9 mouse cellular contexts compared by ENCODE assay signal in the genomic region with DNA sequence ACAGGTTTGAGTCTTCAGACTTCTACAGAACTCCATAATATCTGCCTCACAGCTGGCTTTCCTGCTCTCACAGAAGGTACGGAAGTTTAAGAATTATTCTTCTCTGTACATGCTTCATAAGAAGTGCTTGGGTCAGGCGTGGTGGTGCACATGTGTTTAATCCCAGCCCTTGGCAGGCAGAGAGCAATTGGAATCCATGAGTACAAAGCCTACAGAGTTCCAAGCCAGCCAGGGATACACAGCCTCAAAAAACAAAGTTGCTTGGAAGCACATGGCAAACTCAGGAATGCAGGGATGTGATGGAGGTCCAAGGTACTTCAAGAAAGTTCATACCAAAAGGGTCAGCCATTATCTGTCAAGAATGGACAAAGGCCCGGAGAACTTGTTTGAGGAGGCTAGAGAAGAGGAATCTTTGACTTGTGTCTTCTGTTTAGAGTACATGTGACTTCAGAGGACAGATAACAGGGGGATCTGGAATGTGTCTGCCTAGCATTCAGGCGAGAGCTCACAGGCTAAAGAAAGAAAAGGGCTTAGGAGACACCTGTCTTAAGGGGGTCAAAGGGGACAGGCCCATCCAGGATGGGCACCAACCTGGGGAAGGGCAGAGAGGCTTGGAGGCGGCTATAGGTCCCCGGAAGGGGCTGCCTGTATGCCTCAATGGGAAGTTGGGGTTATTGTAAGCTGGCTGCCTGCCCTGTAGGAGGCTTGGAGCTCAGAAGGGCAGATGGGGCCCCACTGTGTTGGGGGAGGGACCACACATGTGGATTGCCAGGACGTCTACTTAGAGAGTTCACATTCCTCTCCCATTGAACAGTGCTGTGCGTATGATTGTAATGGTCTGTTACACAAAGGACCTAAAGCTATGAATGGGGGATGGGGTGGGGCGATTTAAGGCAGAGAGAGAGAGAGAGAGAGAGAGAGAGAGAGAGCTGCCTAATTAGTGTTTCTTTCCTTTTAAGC. TPM values are rescaled to one million over a fixed set of nuclear protein-coding genes. Genes with fewer than 3 reads are reported as not detected.
A peak's percentile ranks its signal among the peaks of the same experiment; 100 is the strongest.
DNase-seq lines count a peak whose midpoint lies in the region; ATAC-seq and TF ChIP-seq lines count a peak whose summit lies in the region.
"Had no signal": no experiment of that assay in that cellular context is flagged by ENCODE, and none has a peak within 500 bp of the region (broad histone marks: within the 10 kb centered on the region; RNA-seq: fewer than 3 reads in every experiment).

No protein-coding gene starts in this region.

- H3K36me3 ChIP-seq in midbrain, embryonic 10.5 days: peaks cover 15% of the 10 kb centered on the region
- H3K36me3 ChIP-seq in midbrain, postnatal 0 days (ENCODE audit: insufficient read depth, low read length): no peaks in the 10 kb centered on the region
- H3K36me3 ChIP-seq in forebrain, embryonic 13.5 days (ENCODE audit: poor library complexity, severe bottlenecking): peaks cover 9% of the 10 kb centered on the region; the same call in 1 of the 2 replicates
- H3K36me3 ChIP-seq in limb, embryonic 10.5 days: no peaks in the 10 kb centered on the region

- H3K4me2 ChIP-seq in midbrain, postnatal 0 days (ENCODE audit: low read depth, low read length, poor library complexity, severe bottlenecking): no peak overlapping the region
- H3K4me2 ChIP-seq in forebrain, embryonic 13.5 days: peak overlapping the region; percentile 11

- H3K27me3 ChIP-seq in midbrain, embryonic 10.5 days (ENCODE audit: low read depth, poor library complexity, severe bottlenecking): no peaks in the 10 kb centered on the region
- H3K27me3 ChIP-seq in midbrain, postnatal 0 days (ENCODE audit: insufficient read depth, low read length): no peaks in the 10 kb centered on the region
- no peaks in the 10 kb centered on the region for H3K27me3 ChIP-seq in forebrain, embryonic 13.5 days
- H3K27me3 ChIP-seq in limb, embryonic 10.5 days (ENCODE audit: low read depth, poor library complexity, severe bottlenecking): no peaks in the 10 kb centered on the region

- no peak overlapping the region for H3K9ac ChIP-seq in midbrain, postnatal 0 days (replicated peaks; ENCODE audit: low read length, poor library complexity, severe bottlenecking)
- no peak overlapping the region for H3K9ac ChIP-seq in forebrain, embryonic 13.5 days

- no peak for TF ChIP-seq CTCF in midbrain, postnatal 0 days (IDR thresholded peaks at IDR 0.05)

- H3K27ac ChIP-seq in midbrain, embryonic 10.5 days (replicated peaks): peak overlapping the region; percentile 90
- no peak overlapping the region for H3K27ac ChIP-seq in midbrain, postnatal 0 days (ENCODE audit: low read depth, low read length)
- H3K27ac ChIP-seq in forebrain, embryonic 13.5 days: peak overlapping the region; percentile 55
- H3K27ac ChIP-seq in limb, embryonic 10.5 days: peak overlapping the region; percentile 58
- H3K27ac ChIP-seq: left cerebral cortex, adult 2 months had no signal

- H3K4me3 ChIP-seq in midbrain, embryonic 10.5 days: peak overlapping the region; percentile 9; the same call in 1 of the 2 replicates
- H3K4me3 ChIP-seq in midbrain, postnatal 0 days (ENCODE audit: low read depth, low read length): no peak overlapping the region
- H3K4me3 ChIP-seq in forebrain, embryonic 13.5 days: no peak overlapping the region
- no peak overlapping the region for H3K4me3 ChIP-seq in limb, embryonic 10.5 days
- H3K4me3 ChIP-seq: left cerebral cortex, adult 2 months had no signal

- H3K9me3 ChIP-seq in midbrain, embryonic 10.5 days (replicated peaks): no peaks in the 10 kb centered on the region
- no peaks in the 10 kb centered on the region for H3K9me3 ChIP-seq in midbrain, postnatal 0 days (ENCODE audit: low read length)
- no peaks in the 10 kb centered on the region for H3K9me3 ChIP-seq in forebrain, embryonic 13.5 days (replicated peaks)
- no peaks in the 10 kb centered on the region for H3K9me3 ChIP-seq in limb, embryonic 10.5 days (replicated peaks)

- DNase-seq in midbrain, embryonic 10.5 days (ENCODE audit: low spot score): peak; percentile 76
- no peak for DNase-seq in midbrain, postnatal 0 days (ENCODE audit: low spot score)
- DNase-seq in limb, embryonic 10.5 days (ENCODE audit: low spot score): no peak
- DNase-seq in yolk sac, embryonic 10.5 days (ENCODE audit: low spot score): peak; percentile 36
- DNase-seq in frontal cortex, postnatal 36 days (ENCODE audit: low spot score in 2 of 2): no peak
- no peak for DNase-seq in lung, postnatal 14 days
- no peak for DNase-seq in right cerebral cortex, postnatal 14 days

- ATAC-seq in midbrain, postnatal 0 days (ENCODE audit: low FRiP score): no peak
- ATAC-seq in forebrain, embryonic 13.5 days: peak; percentile 93

- 27% methylated on average over 9 of the region's 9 CpGs for WGBS in midbrain, embryonic 10.5 days
- WGBS in midbrain, postnatal 0 days: 35% methylated on average over 9 of the region's 9 CpGs
- 17% methylated on average over 9 of the region's 9 CpGs for WGBS in forebrain, embryonic 13.5 days
- WGBS in limb, embryonic 10.5 days: 49% methylated on average over 9 of the region's 9 CpGs

- peaks cover 88% of the 10 kb centered on the region for H3K4me1 ChIP-seq in midbrain, embryonic 10.5 days
- no peaks in the 10 kb centered on the region for H3K4me1 ChIP-seq in midbrain, postnatal 0 days (ENCODE audit: insufficient read depth, low read length)
- H3K4me1 ChIP-seq in forebrain, embryonic 13.5 days: peaks cover 74% of the 10 kb centered on the region
- H3K4me1 ChIP-seq in limb, embryonic 10.5 days: peaks cover 38% of the 10 kb centered on the region

RNA-seq across cellular contexts. Expression of gene Plagl1, which starts 56.7 kb away (rescaled TPM):
- 65.6 and 82.0 TPM in 2 replicates for polyA plus RNA-seq in midbrain, embryonic 10.5 days (2016; fragmentation: Nextera tagmentation; extraction: Ambion mirVana)
- 39.0 and 122 TPM in 2 replicates for total RNA-seq in midbrain, postnatal 0 days (2014; rRNA removed)
- 16.1 and 20.1 TPM in 2 replicates for polyA plus RNA-seq in midbrain, postnatal 0 days (2015; fragmentation: Nextera tagmentation; extraction: Ambion mirVana)
- polyA plus RNA-seq in forebrain, embryonic 13.5 days (2015; fragmentation: Nextera tagmentation; extraction: Ambion mirVana): 58.0 and 67.0 TPM in 2 replicates
- 37.3 and 42.6 TPM in 2 replicates for polyA plus RNA-seq in limb, embryonic 10.5 days (2016; fragmentation: Nextera tagmentation; extraction: Ambion mirVana)

Comparison
In these comparisons a context has a peak if more than half of its experiments do, and no peak if none do; other contexts are left out.
1. DNase-seq: peak in midbrain, embryonic 10.5 days (single experiment) and yolk sac, embryonic 10.5 days (single experiment); none in midbrain, postnatal 0 days (single experiment), limb, embryonic 10.5 days (single experiment), frontal cortex, postnatal 36 days (0 of 2), lung, postnatal 14 days (single experiment) and right cerebral cortex, postnatal 14 days (single experiment).